Mouse (Mus musculus): ENCODE data around the gene Txn2.

- TF ChIP-seq POLR2A (IDR thresholded peaks at IDR 0.05; ENCODE audit: borderline replicate concordance, insufficient read depth, low read length) (no peak), CTCF (IDR thresholded peaks at IDR 0.05; ENCODE audit: borderline replicate concordance, insufficient read depth, low read depth, low read length) (no peak)
These were observed 48.9 kb upstream of the Txn2 start for GRCm38 (mm10) chr15:77977663-77978062.
